8 mouse cellular contexts compared by ENCODE assay signal in the genomic region with DNA sequence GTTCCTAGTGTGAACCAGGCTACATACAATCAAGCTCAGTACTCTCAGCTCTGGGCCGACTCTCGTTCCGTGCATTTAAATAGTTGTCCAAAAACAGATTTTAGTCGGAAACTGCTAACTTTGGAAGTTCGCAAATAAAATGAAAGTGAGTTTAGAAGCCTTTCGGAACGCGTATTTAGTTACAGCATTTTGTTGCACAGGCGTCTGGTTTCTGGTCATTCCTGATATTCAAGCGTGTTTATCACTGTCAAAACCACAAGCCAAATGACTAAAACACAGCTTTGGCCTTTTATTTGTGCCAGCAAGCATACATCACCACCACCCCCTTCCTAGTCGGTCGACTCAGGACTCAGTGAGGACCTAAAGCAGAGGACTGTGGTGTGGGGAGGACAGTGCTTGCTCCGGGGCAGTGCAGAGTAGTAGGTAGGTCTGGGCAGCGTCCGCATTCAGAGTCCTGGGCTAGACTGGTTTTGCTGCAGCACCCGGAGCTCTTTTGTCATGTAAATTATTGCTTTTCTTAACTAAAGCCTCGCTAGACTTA. TPM values are rescaled to one million over a fixed set of nuclear protein-coding genes. Genes with fewer than 3 reads are reported as not detected.
DNase-seq lines count a peak whose midpoint lies in the region; ATAC-seq and TF ChIP-seq lines count a peak whose summit lies in the region.

No protein-coding gene starts in this region.

- peak overlapping the region; percentile 59 for H3ac ChIP-seq in C2C12 (ENCODE audit: control insufficient read depth, insufficient read length, low read depth)

- H3K79me2 ChIP-seq in C2C12 (ENCODE audit: control insufficient read depth, insufficient read depth) = peaks cover 42% of the 10 kb centered on the region

- peak; percentile 18 for DNase-seq in cerebellum, adult 9-10 months
- DNase-seq in cerebellum, postnatal 4 days (ENCODE audit: low spot score in 2 of 2) = no peak
- peak; percentile 48 for DNase-seq in c-Kit-positive CD71-positive TER-119-positive erythroid progenitor cells, embryonic 14.5 days (ENCODE audit: low spot score)
- no peak for DNase-seq in right cerebral cortex, adult 18-20 months

- H3K4me1 ChIP-seq in heart, embryonic 15.5 days (replicated peaks) = peaks cover 43% of the 10 kb centered on the region
- peaks cover 37% of the 10 kb centered on the region for H3K4me1 ChIP-seq in limb, embryonic 12.5 days (replicated peaks)
- H3K4me1 ChIP-seq in midbrain, embryonic 15.5 days = peaks cover 44% of the 10 kb centered on the region

- H3K36me3 ChIP-seq in C2C12 (ENCODE audit: control insufficient read depth, insufficient read depth) = no peaks in the 10 kb centered on the region
- no peaks in the 10 kb centered on the region for H3K36me3 ChIP-seq in heart, embryonic 15.5 days
- no peaks in the 10 kb centered on the region for H3K36me3 ChIP-seq in limb, embryonic 12.5 days
- H3K36me3 ChIP-seq in midbrain, embryonic 15.5 days (replicated peaks) = no peaks in the 10 kb centered on the region

- ATAC-seq in heart, embryonic 15.5 days (replicated peaks; ENCODE audit: insufficient number of reproducible peaks, insufficient read depth, low FRiP score, low read depth) = no peak
- ATAC-seq in limb, embryonic 12.5 days (ENCODE audit: insufficient number of reproducible peaks, insufficient read depth, low FRiP score, low TSS enrichment, low read depth) = no peak
- no peak for ATAC-seq in midbrain, embryonic 15.5 days (replicated peaks)

- WGBS in heart, embryonic 15.5 days = 4% methylated on average over 17 of the region's 17 CpGs
- 2% methylated on average over 17 of the region's 17 CpGs for whole genome bisulfite sequencing in limb, embryonic 12.5 days
- WGBS in midbrain, embryonic 15.5 days = 4% methylated on average over 17 of the region's 17 CpGs

- H3K9ac ChIP-seq in heart, embryonic 15.5 days = peak overlapping the region; percentile 79
- 0 out of 2 replicates have a peak overlapping the region, but pooled peaks have one; percentile 60 for H3K9ac ChIP-seq in limb, embryonic 12.5 days (replicated peaks)
- H3K9ac ChIP-seq in midbrain, embryonic 15.5 days = no peak overlapping the region; the same call in 1 of the 2 replicates

- peak overlapping the region; percentile 50 for H3K4me3 ChIP-seq in C2C12 (ENCODE audit: insufficient read depth, poor library complexity, severe bottlenecking)
- H3K4me3 ChIP-seq in heart, embryonic 15.5 days = peak overlapping the region; percentile 88
- peak overlapping the region; percentile 60 for H3K4me3 ChIP-seq in limb, embryonic 12.5 days (replicated peaks)
- H3K4me3 ChIP-seq in midbrain, embryonic 15.5 days = peak overlapping the region; percentile 46

- peaks cover 20% of the 10 kb centered on the region for H3K79me3 ChIP-seq in C2C12 (ENCODE audit: low read depth)

- peak overlapping the region; percentile 98 for H3K27ac ChIP-seq in heart, embryonic 15.5 days
- peak overlapping the region; percentile 50; the same call in 1 of the 2 replicates for H3K27ac ChIP-seq in limb, embryonic 12.5 days
- H3K27ac ChIP-seq in midbrain, embryonic 15.5 days = peak overlapping the region; percentile 85

- no peak for TF ChIP-seq CTCF in C2C12 (IDR thresholded peaks at IDR 0.05; ENCODE audit: control insufficient read depth, insufficient read depth, insufficient read length)

- H3K9me3 ChIP-seq in heart, embryonic 15.5 days (replicated peaks) = no peaks in the 10 kb centered on the region
- H3K9me3 ChIP-seq in limb, embryonic 12.5 days = no peaks in the 10 kb centered on the region
- no peaks in the 10 kb centered on the region for H3K9me3 ChIP-seq in midbrain, embryonic 15.5 days

- H3K27me3 ChIP-seq in C2C12 (ENCODE audit: control insufficient read depth, insufficient read depth, insufficient read length) = no peaks in the 10 kb centered on the region
- no peaks in the 10 kb centered on the region for H3K27me3 ChIP-seq in heart, embryonic 15.5 days
- H3K27me3 ChIP-seq in limb, embryonic 12.5 days = peaks cover 26% of the 10 kb centered on the region
- H3K27me3 ChIP-seq in midbrain, embryonic 15.5 days (replicated peaks) = peaks cover 33% of the 10 kb centered on the region

- peak overlapping the region; percentile 98 for H3K4me2 ChIP-seq in heart, embryonic 15.5 days
- peak overlapping the region; percentile 96 for H3K4me2 ChIP-seq in limb, embryonic 12.5 days
- H3K4me2 ChIP-seq in midbrain, embryonic 15.5 days = peak overlapping the region; percentile 93

TF ChIP-seq in C2C12, 6 proteins besides CTCF, POLR2A, EP300 and RAD21:
- TF ChIP-seq MYOG (IDR thresholded peaks at IDR 0.05; ENCODE audit: control insufficient read depth, extremely low read depth, insufficient read length) (no peak), FOSL1 (IDR thresholded peaks at IDR 0.05; ENCODE audit: insufficient read depth, low read length, poor library complexity, severe bottlenecking) (no peak), MAX (IDR thresholded peaks at IDR 0.05) (no peak), USF1 (IDR thresholded peaks at IDR 0.05; ENCODE audit: low read depth) (no peak), MYOD1 (IDR thresholded peaks at IDR 0.05; ENCODE audit: control insufficient read depth, insufficient read length, low read depth) (no peak), CEBPB (IDR thresholded peaks at IDR 0.05; ENCODE audit: low read depth) (no peak)

RNA-seq across cellular contexts. Expression of a gene that starts 2.2 kb away (rescaled TPM):
- polyA plus RNA-seq in C2C12 (2012; fragmentation: generic; extraction: Trizol) = 56.7 TPM
- 25.7 and 36.0 TPM in 2 replicates for polyA plus RNA-seq in heart, embryonic 15.5 days (2015; fragmentation: Nextera tagmentation; extraction: Ambion mirVana)
- 12.1 and 12.8 TPM in 2 replicates for polyA plus RNA-seq in limb, embryonic 12.5 days (2016; fragmentation: Nextera tagmentation; extraction: Ambion mirVana)
- 16.1 TPM in 2 replicates for polyA plus RNA-seq in midbrain, embryonic 15.5 days (2015; fragmentation: Nextera tagmentation; extraction: Ambion mirVana)

RNA-seq across cellular contexts. Expression of a gene that starts 41.5 kb away (rescaled TPM):
- 5.3 TPM for polyA plus RNA-seq in C2C12 (2012; fragmentation: generic; extraction: Trizol)
- 5.3 and 7.0 TPM in 2 replicates for polyA plus RNA-seq in heart, embryonic 15.5 days (2015; fragmentation: Nextera tagmentation; extraction: Ambion mirVana)
- polyA plus RNA-seq in limb, embryonic 12.5 days (2016; fragmentation: Nextera tagmentation; extraction: Ambion mirVana) = 14.6 and 15.3 TPM in 2 replicates
- 11.3 and 13.3 TPM in 2 replicates for polyA plus RNA-seq in midbrain, embryonic 15.5 days (2015; fragmentation: Nextera tagmentation; extraction: Ambion mirVana)

RNA-seq across cellular contexts. Expression of a gene that starts 41.6 kb away (rescaled TPM):
- 86.3 TPM for polyA plus RNA-seq in C2C12 (2012; fragmentation: generic; extraction: Trizol)
- 83.5 and 94.8 TPM in 2 replicates for polyA plus RNA-seq in heart, embryonic 15.5 days (2015; fragmentation: Nextera tagmentation; extraction: Ambion mirVana)
- 132 and 139 TPM in 2 replicates for polyA plus RNA-seq in limb, embryonic 12.5 days (2016; fragmentation: Nextera tagmentation; extraction: Ambion mirVana)
- 94.6 and 103 TPM in 2 replicates for polyA plus RNA-seq in midbrain, embryonic 15.5 days (2015; fragmentation: Nextera tagmentation; extraction: Ambion mirVana)

Comparison
In these comparisons a context has a peak if more than half of its experiments do, and no peak if none do; other contexts are left out.
1. DNase-seq: peak in cerebellum, adult 9-10 months (single experiment) and c-Kit-positive CD71-positive TER-119-positive erythroid progenitor cells, embryonic 14.5 days (single experiment); none in cerebellum, postnatal 4 days (0 of 2) and right cerebral cortex, adult 18-20 months (single experiment).
2. Peak in every context shown above with its lines, with median percentiles within 50 percentile points of each other: H3K4me3 ChIP-seq, H3K27ac ChIP-seq and H3K4me2 ChIP-seq.